Mouse (Mus musculus) cerebellum, adult 2 months (tissue): ENCODE results near the gene Otud4. TPM values are rescaled to one million over a fixed set of nuclear protein-coding genes. Genes with fewer than 3 reads are reported as not detected.

Source experiments
- DNase-seq, 2 experiments: peaks; one replicate each; pipeline ENCODE4 v3.0.0; 2021
- H3K27ac ChIP-seq: fragments of 200-500 bp; 2 replicates; pipeline ENCODE4 v1.5.1; 2012; ENCODE audit warnings: low read length, control low read depth, inconsistent platforms; ENCODE audit not compliant: insufficient read depth
- H3K27me3 ChIP-seq: fragments of 200-500 bp; 2 replicates; pipeline ENCODE4 v1.6.1; 2012; ENCODE audit warnings: inconsistent platforms, mild to moderate bottlenecking, low read length, moderate library complexity; ENCODE audit not compliant: control insufficient read depth, insufficient read depth
- H3K4me1 ChIP-seq: fragments of 200-500 bp; 2 replicates; pipeline ENCODE4 v1.6.1; 2011; ENCODE audit warnings: low read length; ENCODE audit not compliant: control insufficient read depth, insufficient read depth
- H3K4me3 ChIP-seq: fragments of 200-500 bp; replicated peaks from 2 replicates; pipeline ENCODE3; 2011; ENCODE audit warnings: mild to moderate bottlenecking, low read depth, low read length, control low read depth; ENCODE audit not compliant: insufficient read depth
- CTCF ChIP-seq: fragments of 200-500 bp; IDR thresholded peaks from 2 replicates; pipeline ENCODE4 v1.5.1; 2011; ENCODE audit warnings: low read depth, mild to moderate bottlenecking, control low read depth, low read length, moderate library complexity, borderline replicate concordance; ENCODE audit not compliant: insufficient read depth
- POLR2A ChIP-seq: fragments of 200-500 bp; IDR thresholded peaks from 2 replicates; pipeline ENCODE4 v1.6.1; 2011; ENCODE audit warnings: low read length, control low read depth, borderline replicate concordance; ENCODE audit not compliant: insufficient read depth
- WGBS: fragments of 180-500 bp; shearing (Covaris S2); methylation state at CpG from one replicate; pipeline ENCODE4 v1.1.7; 2018; 5-methylcytosine and 5-hydroxymethylcytosine counted together
- polyA plus RNA-seq: library from polyadenylated mRNA; depleted of rRNA; stranded (reverse); fragments of >200 nt; gene quantifications from 2 replicates; pipeline ENCODE4 v1.2.3, GENCODE M21; 2012

The Otud4 gene
- polyA plus RNA-seq, 1 experiment = 23.6 TPM

- DNase-seq = no peak
- no peak overlapping the region for H3K4me3 ChIP-seq
- whole genome bisulfite sequencing = 60% methylated on average over 4 of the region's 4 CpGs
- H3K27ac ChIP-seq = no peak overlapping the region
- H3K4me1 ChIP-seq = no peaks in the 10 kb centered on the region
- TF ChIP-seq CTCF (no peak), POLR2A (no peak)
- H3K27me3 ChIP-seq = no peaks in the 10 kb centered on the region
Observed at GRCm38 (mm10) chr8:79624416-79624815, 15.0 kb upstream of the Otud4 start.

GRCm38 (mm10) chr8:79626213-79626612 is 13.2 kb upstream of the Otud4 start:
- Histone ChIP-seq H3K4me3 (no peak overlapping the region), H3K27ac (no peak overlapping the region), H3K27me3 (no peaks in the 10 kb centered on the region), H3K4me1 (no peaks in the 10 kb centered on the region)
- TF ChIP-seq CTCF (no peak), POLR2A (no peak)
- 31% methylated on average over 5 of the region's 5 CpGs for WGBS
- DNase-seq = no peak

- WGBS = 97% methylated on average over 1 of the region's 1 CpGs
- no peak overlapping the region for H3K27ac ChIP-seq
Observed at GRCm38 (mm10) chr8:79635491-79635890, 3.9 kb upstream of the Otud4 start.

GRCm38 (mm10) chr8:79636151-79636550 is 3.3 kb upstream of the Otud4 start:
- WGBS = 68% methylated on average over 1 of the region's 1 CpGs
- DNase-seq = no peak

More at GRCm38 (mm10) chr8:79635491-79635890, 3.9 kb upstream of the Otud4 start:
- Histone ChIP-seq H3K4me1 (no peaks in the 10 kb centered on the region), H3K27me3 (no peaks in the 10 kb centered on the region), H3K4me3 (no peak overlapping the region)
- no peak for DNase-seq
- TF ChIP-seq POLR2A = no peak
- TF ChIP-seq CTCF = no peak

GRCm38 (mm10) chr8:79637237-79637636 is 2.2 kb upstream of the Otud4 start:
- Histone ChIP-seq H3K4me1 (peaks cover 2% of the 10 kb centered on the region; the same call in 1 of the 2 replicates), H3K27me3 (no peaks in the 10 kb centered on the region), H3K4me3 (no peak overlapping the region), H3K27ac (no peak overlapping the region)
- no peak for TF ChIP-seq POLR2A
- no peak for TF ChIP-seq CTCF
- WGBS = 89% methylated on average over 3 of the region's 3 CpGs
- DNase-seq = no peak

More at GRCm38 (mm10) chr8:79636151-79636550, 3.3 kb upstream of the Otud4 start:
- Histone ChIP-seq H3K4me1 (no peaks in the 10 kb centered on the region), H3K27ac (no peak overlapping the region), H3K4me3 (no peak overlapping the region), H3K27me3 (no peaks in the 10 kb centered on the region)
- no peak for TF ChIP-seq CTCF
- TF ChIP-seq POLR2A = no peak

GRCm38 (mm10) chr8:79638001-79638706 is 1.3 kb upstream of the Otud4 start:
- 2% methylated on average over 11 of the region's 11 CpGs for WGBS
- Histone ChIP-seq H3K4me1 (peaks cover 4% of the 10 kb centered on the region), H3K4me3 (peak overlapping the region; percentile 93), H3K27ac (peak overlapping the region; percentile 83; the same call in 1 of the 2 replicates), H3K27me3 (no peaks in the 10 kb centered on the region)
- no peak for TF ChIP-seq POLR2A
- DNase-seq = peak; percentile 18 to 55

- Histone ChIP-seq H3K27me3 (no peaks in the 10 kb centered on the region), H3K4me1 (peaks cover 6% of the 10 kb centered on the region), H3K27ac (peak overlapping the region; percentile 83), H3K4me3 (peak overlapping the region; percentile 93)
- WGBS = under 1% methylated on average over 77 of the region's 77 CpGs
- DNase-seq = peak; percentile 97 to 99
- TF ChIP-seq POLR2A (peak; percentile 92), CTCF (no peak)
Observed at GRCm38 (mm10) chr8:79638707-79639549, 490 bp upstream of the Otud4 start.

- no peak overlapping the region for H3K4me3 ChIP-seq
- no peak overlapping the region for H3K27ac ChIP-seq
- peaks cover 6% of the 10 kb centered on the region for H3K4me1 ChIP-seq
- DNase-seq = no peak
- TF ChIP-seq CTCF (no peak), POLR2A (no peak)
- WGBS = 11% methylated on average over 1 of the region's 1 CpGs
- no peaks in the 10 kb centered on the region for H3K27me3 ChIP-seq
Observed at GRCm38 (mm10) chr8:79641119-79641518, 1.7 kb downstream of the Otud4 start.
